Mouse (Mus musculus) yolk sac, embryonic 10.5 days (tissue): ENCODE measurements around the gene Gpr22.

ENCODE experiments used
- DNase-seq: peaks from one replicate; pipeline ENCODE4 v3.0.0-alpha.2; 2017; ENCODE audit warnings: low spot score

The Gpr22 gene

GRCm38 (mm10) chr12:31713600-31713999, at the start of gene Gpr22:
Gene Gpr22 (minus strand): TSS chr12:31713947.
- no peak for DNase-seq

GRCm38 (mm10) chr12:31755885-31756755, 42.4 kb upstream of the Gpr22 start:
- no peak for DNase-seq

- DNase-seq: no peak
These were observed 40.7 kb upstream of the Gpr22 start for GRCm38 (mm10) chr12:31754465-31754864.

GRCm38 (mm10) chr12:31749846-31750245, 36.1 kb upstream of the Gpr22 start:
- no peak for DNase-seq

- DNase-seq: no peak
These were observed 33.6 kb upstream of the Gpr22 start for GRCm38 (mm10) chr12:31747301-31747700.

GRCm38 (mm10) chr12:31734616-31735015, 20.9 kb upstream of the Gpr22 start:
- no peak for DNase-seq

GRCm38 (mm10) chr12:31730126-31730525, 16.4 kb upstream of the Gpr22 start:
- DNase-seq: no peak

GRCm38 (mm10) chr12:31726707-31727106, 13.0 kb upstream of the Gpr22 start:
- no peak for DNase-seq

GRCm38 (mm10) chr12:31725511-31726275, 11.9 kb upstream of the Gpr22 start:
- no peak for DNase-seq

- no peak for DNase-seq
These were observed 10.8 kb upstream of the Gpr22 start for GRCm38 (mm10) chr12:31724576-31724975.

GRCm38 (mm10) chr12:31719586-31720275, 6.0 kb upstream of the Gpr22 start:
- no peak for DNase-seq

GRCm38 (mm10) chr12:31714070-31714469, 323 bp upstream of the Gpr22 start:
- DNase-seq: no peak

- no peak for DNase-seq
These were observed 1.0 kb downstream of the Gpr22 start for GRCm38 (mm10) chr12:31712727-31713126.

- DNase-seq: no peak
These were observed 1.5 kb downstream of the Gpr22 start for GRCm38 (mm10) chr12:31712233-31712632.

- DNase-seq: no peak
These were observed 4.1 kb downstream of the Gpr22 start for GRCm38 (mm10) chr12:31709665-31710064.

- DNase-seq: no peak
These were observed 6.2 kb downstream of the Gpr22 start for GRCm38 (mm10) chr12:31707531-31707930.

- no peak for DNase-seq
These were observed 7.6 kb downstream of the Gpr22 start for GRCm38 (mm10) chr12:31706168-31706567.

GRCm38 (mm10) chr12:31703904-31704303, 9.8 kb downstream of the Gpr22 start:
- no peak for DNase-seq

- no peak for DNase-seq
These were observed 12.3 kb downstream of the Gpr22 start for GRCm38 (mm10) chr12:31701411-31701810.

GRCm38 (mm10) chr12:31700623-31701347, 13.0 kb downstream of the Gpr22 start:
- no peak for DNase-seq

- DNase-seq: no peak
These were observed 20.5 kb downstream of the Gpr22 start for GRCm38 (mm10) chr12:31693278-31693677.

GRCm38 (mm10) chr12:31686679-31687078, 27.1 kb downstream of the Gpr22 start:
- DNase-seq: no peak
